In the genomic region with DNA sequence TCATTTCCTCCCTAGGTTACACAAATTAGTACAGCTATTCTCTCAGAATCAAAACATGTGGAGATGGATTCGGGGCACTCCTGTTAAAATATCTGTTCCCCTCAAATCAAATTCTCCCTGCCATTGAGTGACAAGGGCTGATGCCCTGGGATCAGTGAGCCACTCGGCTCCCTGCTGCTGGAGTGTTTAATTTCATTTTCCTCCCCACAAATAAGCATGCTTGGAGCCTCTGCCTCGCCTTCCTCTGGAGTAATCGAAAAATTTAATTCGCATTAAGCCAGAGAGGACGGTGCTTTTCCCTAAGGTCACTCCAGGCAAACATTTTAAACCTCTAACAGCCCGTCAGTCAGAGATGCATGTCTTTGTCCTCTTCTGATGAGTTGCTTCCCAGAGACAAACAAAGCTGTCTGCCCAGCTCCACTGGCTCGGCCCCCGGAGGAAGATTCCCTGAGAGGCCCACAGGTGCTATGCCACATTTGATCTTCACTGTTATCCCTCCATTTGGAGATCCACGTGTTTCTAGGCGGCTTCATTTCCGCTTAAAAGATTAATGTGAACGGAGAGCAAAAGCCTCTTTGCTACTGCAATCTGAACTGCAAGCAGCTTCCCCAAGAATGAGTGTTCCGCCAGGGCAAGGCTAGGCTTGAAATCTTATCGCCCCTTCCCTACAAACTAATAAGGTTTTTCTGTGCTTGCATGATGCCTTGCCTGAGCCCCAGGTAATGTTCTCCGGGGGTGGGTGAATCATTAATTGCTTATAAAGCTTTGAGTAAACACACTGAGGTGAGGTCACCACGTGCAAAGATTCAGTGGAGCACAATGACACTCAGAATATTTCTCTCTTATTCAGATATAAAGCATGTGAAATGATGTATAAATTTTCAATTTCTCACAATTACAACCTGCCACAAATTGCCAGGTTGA, we compare ENCODE assay signal across 15 mouse cellular contexts.
DNase-seq lines count a peak whose midpoint lies in the region; ATAC-seq lines count a peak whose summit lies in the region.
"Had no signal": no experiment of that assay in that cellular context is flagged by ENCODE, and none has a peak within 500 bp of the region (broad histone marks: within the 10 kb centered on the region; RNA-seq: fewer than 3 reads in every experiment).

No protein-coding gene starts in this region.

- no peaks in the 10 kb centered on the region for H3K27me3 ChIP-seq in hindbrain, embryonic 14.5 days (ENCODE audit: control insufficient read depth, insufficient read depth, low read length)
- H3K27me3 ChIP-seq in stomach, embryonic 15.5 days (replicated peaks), result no peaks in the 10 kb centered on the region
- H3K27me3 ChIP-seq: limb, embryonic 12.5 days had no signal

- H3K4me2 ChIP-seq in hindbrain, embryonic 14.5 days (replicated peaks), result 0 out of 2 replicates have a peak overlapping the region, but pooled peaks have one; percentile 8
- 0 out of 2 replicates have a peak overlapping the region, but pooled peaks have one; percentile 17 for H3K4me2 ChIP-seq in stomach, embryonic 15.5 days
- H3K4me2 ChIP-seq: limb, embryonic 12.5 days had no signal

- DNase-seq in urinary bladder, adult 18-20 months (ENCODE audit: low spot score in 2 of 2), result peak; percentile 20 to 26
- no peak for DNase-seq in urinary bladder, postnatal 25 days (ENCODE audit: low spot score)
- peak; percentile 38 for DNase-seq in hindbrain, embryonic 14.5 days (ENCODE audit: low spot score)
- DNase-seq in kidney, postnatal 25 days, result peak; percentile 29 to 51
- DNase-seq in ovary, postnatal 10 days (ENCODE audit: low spot score), result no peak
- no peak for DNase-seq in thymus, postnatal 4 days
- DNase-seq in adrenal gland, postnatal 10 days, result no peak
- DNase-seq: cerebellum, postnatal 36 days; gastrocnemius, postnatal 36 days; heart, postnatal 36 days; lung, adult 18-20 months; thymus, adult 18-20 months had no signal

- ATAC-seq in hindbrain, embryonic 14.5 days (ENCODE audit: low FRiP score), result peak; percentile 43; the same call in 1 of the 2 replicates
- peak; percentile 50; the same call in 1 of the 2 replicates for ATAC-seq in stomach, embryonic 15.5 days (ENCODE audit: insufficient read depth, low FRiP score, low read depth)

- no peak overlapping the region for H3K4me3 ChIP-seq in hindbrain, embryonic 14.5 days (replicated peaks; ENCODE audit: low read length)
- no peak overlapping the region for H3K4me3 ChIP-seq in stomach, embryonic 15.5 days (replicated peaks)
- H3K4me3 ChIP-seq: erythroblast, embryonic 14.5 days; limb, embryonic 12.5 days had no signal

- no peaks in the 10 kb centered on the region for H3K9me3 ChIP-seq in hindbrain, embryonic 14.5 days (ENCODE audit: control insufficient read depth, low read length)
- H3K9me3 ChIP-seq in stomach, embryonic 15.5 days, result no peaks in the 10 kb centered on the region
- H3K9me3 ChIP-seq: limb, embryonic 12.5 days had no signal

- no peaks in the 10 kb centered on the region for H3K36me3 ChIP-seq in hindbrain, embryonic 14.5 days (replicated peaks; ENCODE audit: control insufficient read depth, insufficient read depth)
- H3K36me3 ChIP-seq in stomach, embryonic 15.5 days, result no peaks in the 10 kb centered on the region
- H3K36me3 ChIP-seq: limb, embryonic 12.5 days had no signal

- 32% methylated on average over 17 of the region's 17 CpGs for WGBS in hindbrain, embryonic 14.5 days
- WGBS in stomach, embryonic 15.5 days, result 20% methylated on average over 17 of the region's 17 CpGs

- H3K27ac ChIP-seq in hindbrain, embryonic 14.5 days, result peak overlapping the region; percentile 18
- H3K27ac ChIP-seq in stomach, embryonic 15.5 days, result no peak overlapping the region
- H3K27ac ChIP-seq: limb, embryonic 12.5 days had no signal

- no peak overlapping the region for H3K9ac ChIP-seq in hindbrain, embryonic 14.5 days
- H3K9ac ChIP-seq in stomach, embryonic 15.5 days, result no peak overlapping the region
- H3K9ac ChIP-seq: limb, embryonic 12.5 days had no signal

- peaks cover 9% of the 10 kb centered on the region; the same call in 1 of the 2 replicates for H3K4me1 ChIP-seq in hindbrain, embryonic 14.5 days (replicated peaks; ENCODE audit: control insufficient read depth, insufficient read depth, low read length)
- 0 out of 2 replicates have a peak, but pooled peaks cover 4% of the 10 kb centered on the region for H3K4me1 ChIP-seq in stomach, embryonic 15.5 days
- H3K4me1 ChIP-seq: limb, embryonic 12.5 days had no signal

Comparison
In these comparisons a context has a peak if more than half of its experiments do, and no peak if none do; other contexts are left out.
1. DNase-seq: peak in urinary bladder, adult 18-20 months (2 of 2), hindbrain, embryonic 14.5 days (single experiment) and kidney, postnatal 25 days (2 of 2); none in urinary bladder, postnatal 25 days (single experiment), ovary, postnatal 10 days (single experiment), thymus, postnatal 4 days (single experiment) and adrenal gland, postnatal 10 days (single experiment).